Mouse (Mus musculus) induced T-regulatory cell, adult 2 months (primary cell): ENCODE results near the gene Kdelr1.

ENCODE experiments used
- DNase-seq: peaks from one replicate; pipeline ENCODE4 v3.0.0-alpha.2; 2012; ENCODE audit warnings: low read depth

The Kdelr1 gene

DNA sequence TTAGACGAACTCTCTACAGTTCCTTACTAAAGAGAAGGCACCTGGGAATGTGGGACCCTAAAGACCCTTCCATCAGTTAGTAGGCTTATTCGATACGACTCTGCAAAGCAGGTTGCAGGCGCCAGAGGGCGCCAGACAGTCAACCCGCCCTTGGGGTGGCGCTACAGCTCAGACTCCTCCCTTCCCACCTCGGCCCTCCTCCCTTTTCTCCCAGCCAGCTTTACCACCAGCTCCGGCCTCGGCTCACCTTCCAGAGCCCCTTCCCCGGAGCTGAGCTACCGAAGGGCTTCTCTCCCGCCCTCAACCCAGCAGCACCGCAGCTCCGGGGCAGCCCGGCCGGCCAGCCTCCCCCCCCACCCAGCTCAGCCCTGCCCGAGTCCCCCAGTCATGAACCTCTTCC, at the start of gene Kdelr1:
Kdelr1 (plus strand) TSS at position 149 of the 400 bp plus-strand sequence.
- DNase-seq: peak; percentile 94

DNA sequence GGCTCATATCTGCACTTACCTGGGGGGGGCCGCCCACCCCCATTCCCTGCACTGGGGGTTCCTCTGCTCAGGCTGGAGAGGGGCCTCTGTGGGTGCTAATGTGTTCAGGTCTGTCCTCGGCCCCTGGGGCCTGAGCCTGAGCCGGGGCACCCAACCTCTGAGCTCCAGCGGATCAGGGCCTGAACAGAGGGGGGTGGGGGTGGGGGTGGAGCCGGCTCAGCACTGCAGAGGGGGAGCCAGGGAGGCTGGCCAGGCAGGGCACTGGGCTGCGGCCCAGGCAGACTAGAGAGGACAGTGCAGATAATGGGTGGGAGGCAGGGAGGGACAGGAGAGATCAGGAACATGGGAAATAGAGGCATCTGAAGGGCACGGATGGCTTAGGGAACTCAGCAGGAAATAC, 48.0 kb upstream of the Kdelr1 start, which contains the start of gene Kcnj14:
Kcnj14 (minus strand) TSS at position 185 of the 400 bp plus-strand sequence.
- no peak for DNase-seq

DNA sequence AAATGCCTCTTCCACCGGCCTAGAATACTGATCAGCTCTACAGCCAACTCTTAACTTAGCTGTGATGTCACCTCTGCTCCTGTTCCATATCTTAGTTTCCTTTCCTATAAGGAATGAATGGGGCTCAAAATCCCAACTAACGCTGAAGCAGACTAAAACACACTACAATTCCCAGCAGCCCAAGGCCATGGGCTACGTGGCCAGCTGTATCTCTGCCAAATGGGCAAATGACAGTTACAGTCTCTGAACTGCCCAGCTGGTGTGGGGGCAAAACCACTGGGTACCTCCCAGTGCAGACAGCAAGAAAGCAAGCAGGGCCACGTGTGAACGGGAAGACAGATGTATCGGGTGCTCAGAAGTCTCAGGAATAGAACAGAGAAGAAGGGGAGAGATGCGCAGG, 45.9 kb upstream of the Kdelr1 start:
- DNase-seq: no peak

DNA sequence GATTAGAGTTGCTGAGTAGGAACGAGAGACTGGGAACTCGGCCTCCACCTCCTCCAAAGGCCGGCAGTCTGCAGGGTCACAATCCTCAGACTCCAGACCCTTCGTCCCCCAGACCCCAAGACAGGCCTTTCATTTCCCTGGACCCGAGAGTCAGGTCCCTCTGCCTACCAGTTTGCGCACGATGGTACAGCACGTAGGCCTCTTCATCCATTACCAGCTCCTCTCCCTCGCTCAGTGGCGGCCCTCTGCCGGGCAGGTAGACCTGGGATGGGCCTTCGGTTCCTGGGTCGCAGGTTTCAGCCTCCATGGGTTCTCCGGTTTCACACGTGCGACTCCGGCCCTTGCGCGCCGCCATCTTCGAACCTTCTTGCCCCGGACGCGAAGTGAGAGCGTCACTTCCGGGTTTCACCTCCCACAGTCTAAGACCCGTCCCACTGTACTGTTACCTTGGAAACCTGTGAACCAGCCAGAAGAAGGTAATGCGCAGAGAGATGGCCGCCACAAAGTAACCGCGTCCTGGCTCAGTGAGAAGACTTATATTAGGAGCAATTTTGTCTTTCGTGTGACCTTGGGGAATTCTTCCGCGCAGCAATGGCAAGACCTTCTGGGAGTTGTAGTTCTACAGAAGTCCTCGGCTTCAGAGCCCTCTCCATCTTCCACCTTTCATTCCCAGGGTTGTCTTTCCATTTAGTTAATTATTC, 42.0 kb upstream of the Kdelr1 start, which contains the start of gene Grwd1:
Grwd1 (minus strand) TSS at position 518 of the 701 bp plus-strand sequence.
- peak; percentile 97 for DNase-seq

DNA sequence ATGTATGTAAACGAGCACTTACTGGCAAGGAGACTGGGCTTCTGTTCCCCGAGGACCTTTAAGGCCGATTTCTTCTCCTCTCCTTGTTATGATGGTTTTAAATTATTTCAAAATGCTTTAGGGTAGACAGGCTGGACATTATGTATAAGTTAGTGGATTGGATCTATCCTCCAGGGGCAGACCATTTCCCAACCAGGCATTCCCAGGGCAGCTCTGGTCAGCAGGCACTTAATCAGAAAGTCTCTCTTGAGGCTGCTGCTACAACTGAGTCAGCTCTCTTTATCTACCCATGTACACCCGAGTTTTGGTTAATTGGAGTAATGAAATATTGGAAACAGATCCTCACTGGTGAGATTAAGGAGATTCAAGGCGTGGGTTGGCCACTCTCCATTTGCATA, 41.4 kb upstream of the Kdelr1 start:
- DNase-seq: no peak

DNA sequence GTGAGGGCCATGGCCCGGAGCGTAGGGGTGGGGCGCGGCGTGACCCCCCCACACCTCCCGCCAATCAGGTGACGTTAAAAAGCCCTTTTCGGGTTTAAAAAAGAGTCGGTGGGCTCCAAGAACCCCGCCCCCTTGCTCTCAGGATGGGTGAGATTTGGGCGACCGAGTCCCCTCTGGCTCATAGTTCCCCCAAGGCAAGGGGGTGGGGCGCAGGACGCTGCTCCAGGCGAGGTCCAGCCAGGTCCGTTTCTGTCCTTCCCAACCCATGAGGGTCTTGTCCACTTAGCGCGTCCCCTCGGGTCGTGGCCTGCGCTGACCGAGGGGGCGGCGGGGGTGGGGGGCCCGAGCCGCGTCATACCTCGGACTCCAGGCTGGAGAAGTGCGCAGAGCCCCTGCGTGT, 40.1 kb upstream of the Kdelr1 start:
- DNase-seq: peak; percentile 18

DNA sequence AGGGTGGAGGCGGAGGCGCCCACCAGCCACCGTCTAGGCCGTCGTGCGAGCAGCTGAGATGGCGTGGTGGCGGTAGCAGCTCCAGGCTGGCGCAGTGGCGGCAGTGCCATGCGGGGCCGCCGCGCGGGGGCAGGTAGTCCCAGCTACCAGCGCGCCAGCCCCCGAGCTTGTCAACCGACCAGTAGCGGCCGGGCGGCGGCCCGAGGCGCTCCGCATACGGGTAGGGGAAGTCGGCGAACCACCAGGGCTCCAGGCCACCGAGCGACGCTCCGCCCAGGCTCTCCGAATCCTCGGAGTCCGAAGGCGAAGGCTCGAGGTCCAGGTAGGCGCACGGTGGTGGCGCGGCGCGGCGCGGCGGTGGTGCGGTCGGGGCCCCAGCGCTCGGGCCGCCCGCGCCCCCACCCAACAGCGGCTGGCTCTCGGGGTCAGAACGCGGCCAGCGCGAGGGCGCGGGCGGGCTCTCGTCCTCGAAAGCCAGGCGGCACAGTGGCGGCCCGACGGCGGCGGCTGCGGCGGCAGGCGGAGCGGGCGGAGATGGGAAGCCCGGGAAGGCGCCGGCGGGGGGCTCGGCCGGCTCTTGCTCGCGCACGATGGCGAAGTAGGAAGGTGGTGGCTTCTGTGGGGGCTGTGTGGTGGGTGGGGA, 39.3 kb upstream of the Kdelr1 start:
- DNase-seq: peak; percentile 33

DNA sequence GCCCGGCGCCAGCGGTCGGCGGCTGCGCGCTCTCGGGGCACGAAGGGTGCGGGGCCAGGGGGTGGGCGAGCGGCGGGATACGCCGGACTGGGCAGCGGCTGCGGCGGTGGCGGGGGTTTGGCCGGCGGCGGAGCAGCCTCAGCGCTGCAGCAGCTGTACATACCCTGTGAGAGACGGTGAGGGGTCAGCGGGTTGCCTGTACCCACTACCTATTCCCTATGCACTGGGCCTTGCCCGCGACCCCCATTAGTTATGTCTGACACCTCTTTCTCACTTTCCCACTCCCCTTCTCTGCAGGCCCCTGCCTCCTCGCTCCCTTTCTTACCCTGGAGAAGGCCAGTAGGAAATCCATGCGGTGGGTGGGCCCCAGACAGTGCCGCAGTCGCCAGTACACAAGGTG, 38.6 kb upstream of the Kdelr1 start:
- DNase-seq: no peak

DNA sequence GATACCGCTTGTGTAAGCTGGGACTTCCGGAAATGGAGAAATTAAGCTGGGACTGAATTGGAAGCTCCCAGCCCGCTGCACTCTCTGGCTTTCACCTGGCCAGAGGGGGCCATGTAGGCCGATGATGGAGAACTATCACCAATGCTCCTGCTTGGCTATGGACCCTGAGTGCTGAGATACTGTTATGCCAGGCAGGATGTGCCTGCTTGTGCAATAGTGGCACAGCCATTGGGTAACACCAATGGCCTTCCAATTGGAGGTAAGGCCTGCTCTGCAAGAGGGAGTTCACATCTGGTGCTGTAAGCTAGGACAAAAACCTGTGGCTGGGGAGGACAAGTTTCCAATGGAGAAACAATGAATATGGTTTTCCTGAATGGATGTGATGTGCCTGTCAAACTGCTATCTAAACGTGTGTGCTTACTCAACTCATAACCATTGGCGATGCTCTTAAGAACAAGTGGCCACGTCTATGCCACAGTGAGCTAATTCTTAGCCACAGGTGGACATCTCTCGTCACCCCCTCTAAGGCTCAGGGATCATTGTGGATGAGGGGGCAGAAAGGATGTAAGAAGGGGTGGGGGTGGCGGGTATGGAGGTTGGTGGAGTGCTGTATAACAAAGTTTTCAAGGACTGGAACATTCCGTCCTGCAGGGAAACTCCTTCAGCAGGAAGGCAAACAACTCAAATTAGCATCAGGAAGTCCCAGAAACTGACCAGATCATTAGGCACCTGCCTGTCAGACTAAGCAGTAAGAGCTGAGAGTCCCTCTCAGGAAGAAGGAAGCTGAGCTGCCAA, 29.4 kb upstream of the Kdelr1 start:
- no peak for DNase-seq

DNA sequence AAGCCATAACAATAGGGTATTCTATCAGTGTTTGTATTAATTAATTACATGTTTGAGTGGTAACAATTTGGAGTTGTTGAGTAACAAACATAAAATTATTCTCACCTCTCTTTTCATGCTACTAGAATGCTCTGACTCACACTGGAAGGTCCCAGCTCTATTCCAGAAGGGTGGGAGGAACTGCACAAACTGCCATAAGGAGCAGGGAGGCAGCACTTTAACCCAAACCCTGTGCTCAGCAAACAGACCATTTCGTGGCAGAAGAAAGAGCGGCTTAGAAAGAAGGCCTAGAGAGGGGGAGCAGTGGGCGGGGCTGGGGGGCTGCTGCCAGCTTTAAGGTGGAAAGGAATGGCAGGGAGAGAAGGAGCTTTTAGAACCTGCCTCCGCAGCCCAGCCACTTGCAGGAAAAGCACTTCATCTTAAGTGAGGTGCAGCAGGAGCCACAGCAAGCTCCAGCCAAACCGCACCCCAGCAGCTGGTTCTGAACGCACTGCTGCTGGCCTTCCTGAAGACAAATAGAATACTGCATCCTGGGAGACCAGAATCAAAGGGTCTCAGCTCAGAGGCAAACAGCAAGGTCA, 24.0 kb upstream of the Kdelr1 start:
- DNase-seq: no peak

DNA sequence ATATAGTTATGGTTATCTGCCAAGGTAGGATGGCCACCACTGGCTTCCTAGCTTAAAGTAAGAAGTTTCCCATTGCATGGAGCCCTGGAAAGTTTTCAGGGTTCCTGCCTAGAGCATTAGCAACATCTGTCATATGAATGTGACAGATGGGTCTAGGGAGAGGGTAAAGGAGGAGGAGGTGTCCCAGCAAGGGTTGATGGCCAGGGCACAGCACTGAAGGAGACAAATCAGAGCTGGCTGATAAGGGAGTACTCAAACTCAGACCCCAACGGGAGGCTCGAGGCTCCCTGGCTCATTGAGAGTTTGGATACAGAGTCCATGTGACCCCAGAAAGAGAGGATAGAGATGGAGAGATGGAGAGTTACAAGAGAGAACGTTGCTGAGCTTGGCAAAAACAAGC, 21.9 kb upstream of the Kdelr1 start:
- DNase-seq: no peak

DNA sequence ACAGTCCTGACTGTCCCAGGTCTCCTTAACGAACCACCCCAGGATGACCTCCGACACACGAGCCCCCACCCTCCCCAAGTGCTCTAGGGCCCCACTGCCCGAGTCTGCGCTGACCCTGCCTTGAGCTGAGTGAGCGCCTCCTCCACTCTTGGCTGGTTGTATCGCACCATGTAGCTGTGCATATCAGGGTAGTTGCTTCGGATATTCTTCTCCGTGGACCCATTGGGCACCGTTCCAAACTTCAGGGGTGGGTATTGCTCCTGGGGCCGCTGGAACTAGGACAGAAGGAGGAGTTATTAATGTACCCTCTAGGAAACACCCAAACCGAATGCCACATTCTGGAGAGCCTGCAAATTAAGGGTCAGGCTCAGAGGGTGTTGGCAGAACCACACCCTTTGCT, 19.5 kb upstream of the Kdelr1 start:
- DNase-seq: no peak

DNA sequence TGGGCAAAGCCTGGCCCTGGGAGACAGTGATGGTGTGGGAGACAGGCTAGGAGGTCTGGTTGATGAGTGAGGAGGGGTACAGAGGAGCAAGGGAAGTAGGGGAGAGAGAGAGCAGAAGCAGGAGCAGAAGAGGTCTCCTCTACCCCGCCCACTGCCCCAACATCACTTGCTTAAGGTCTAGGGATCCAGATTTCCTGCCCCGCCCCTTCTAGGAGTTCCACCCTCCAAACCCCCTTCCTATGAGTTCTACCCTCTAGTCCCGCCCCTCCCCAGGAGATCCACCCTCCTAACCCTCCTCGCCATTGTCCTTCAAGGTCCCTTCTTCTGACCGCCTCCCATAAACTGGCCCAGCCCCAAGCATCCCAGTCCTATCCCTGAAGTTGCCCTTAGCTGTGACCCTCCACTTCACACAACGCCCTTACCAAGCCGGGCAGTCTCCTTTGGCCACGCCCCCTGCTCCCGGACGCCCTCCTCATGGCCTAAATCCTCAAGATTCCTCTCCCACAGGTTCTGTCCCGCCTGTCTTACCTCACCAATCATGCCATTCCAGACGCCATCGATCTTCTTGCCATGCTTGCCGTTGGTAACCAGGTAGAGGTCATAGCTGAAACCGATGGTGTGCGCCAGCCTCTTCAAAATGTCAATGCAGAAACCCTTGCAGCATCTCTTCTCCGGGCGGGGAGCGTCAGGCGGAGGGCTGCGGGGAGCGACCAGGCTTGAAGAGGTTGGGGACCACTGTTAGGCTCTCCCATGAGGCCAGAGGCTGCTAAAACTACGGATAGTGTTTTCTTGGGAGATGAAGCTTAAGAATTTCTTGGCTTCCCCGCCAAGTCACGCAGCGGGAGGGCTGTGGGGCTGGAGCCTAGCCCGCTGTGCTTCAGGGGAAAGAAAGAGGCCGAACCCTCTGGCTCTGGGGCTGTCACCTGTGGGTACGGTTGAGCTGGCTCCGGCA, 15.3 kb upstream of the Kdelr1 start:
- DNase-seq: peak; percentile 41

DNA sequence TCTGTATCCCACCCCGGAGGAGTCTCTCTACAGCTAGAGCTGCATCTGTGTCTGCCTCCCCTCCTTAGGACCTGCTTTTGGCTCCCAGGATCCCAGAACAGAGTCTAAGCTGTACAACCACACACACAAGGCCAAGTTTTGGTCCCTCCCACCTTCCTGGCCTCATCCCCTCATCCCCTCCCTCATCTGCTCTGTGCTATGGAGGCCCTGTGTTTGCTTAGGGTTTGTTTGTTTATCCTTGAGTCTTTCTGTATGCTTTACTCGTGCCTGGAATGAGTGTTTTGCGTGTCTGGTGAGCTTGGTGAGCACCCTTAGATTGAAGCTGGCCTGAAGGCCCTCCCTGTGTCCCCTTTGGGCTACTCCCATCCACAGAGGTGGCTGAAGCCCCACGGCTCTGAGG, 13.6 kb upstream of the Kdelr1 start:
- DNase-seq: no peak

DNA sequence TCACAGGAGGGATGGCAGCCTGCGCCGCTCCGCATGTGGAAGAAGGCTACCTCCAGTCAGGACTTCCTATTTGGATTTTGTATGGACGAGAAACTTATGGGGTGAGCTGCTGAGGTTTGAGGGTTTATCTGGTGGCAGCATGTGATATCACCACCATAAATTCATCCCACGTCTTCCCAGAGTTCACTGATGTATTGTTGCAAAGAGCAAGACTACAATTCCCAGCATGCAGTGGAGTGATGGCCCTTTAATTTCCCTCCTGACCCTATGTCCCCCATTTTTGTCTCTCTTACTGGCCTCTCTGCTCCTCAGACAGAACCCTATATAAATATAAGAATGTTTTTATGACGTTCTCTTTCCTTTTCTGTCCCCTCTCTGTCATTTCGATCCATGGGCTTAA, 9.8 kb upstream of the Kdelr1 start:
- DNase-seq: no peak

DNA sequence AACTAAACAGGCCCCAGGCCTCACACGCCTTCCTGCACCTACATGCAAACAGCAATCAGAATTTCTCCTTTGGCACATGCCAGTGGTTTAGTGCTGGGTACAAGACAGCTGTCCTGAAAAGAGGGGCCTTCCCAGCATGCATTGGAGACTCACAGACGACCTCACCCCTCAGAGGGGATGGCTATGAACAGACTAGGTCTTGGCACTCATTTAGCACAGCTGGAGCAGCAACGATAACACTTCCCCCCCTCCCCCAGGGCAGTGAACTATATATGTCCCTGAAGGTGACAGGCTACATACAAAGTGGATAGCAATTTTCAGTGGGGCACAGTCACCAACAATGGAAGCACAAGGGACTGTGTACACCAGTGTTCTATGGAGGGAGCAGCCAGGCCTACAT, 8.1 kb upstream of the Kdelr1 start:
- no peak for DNase-seq

DNA sequence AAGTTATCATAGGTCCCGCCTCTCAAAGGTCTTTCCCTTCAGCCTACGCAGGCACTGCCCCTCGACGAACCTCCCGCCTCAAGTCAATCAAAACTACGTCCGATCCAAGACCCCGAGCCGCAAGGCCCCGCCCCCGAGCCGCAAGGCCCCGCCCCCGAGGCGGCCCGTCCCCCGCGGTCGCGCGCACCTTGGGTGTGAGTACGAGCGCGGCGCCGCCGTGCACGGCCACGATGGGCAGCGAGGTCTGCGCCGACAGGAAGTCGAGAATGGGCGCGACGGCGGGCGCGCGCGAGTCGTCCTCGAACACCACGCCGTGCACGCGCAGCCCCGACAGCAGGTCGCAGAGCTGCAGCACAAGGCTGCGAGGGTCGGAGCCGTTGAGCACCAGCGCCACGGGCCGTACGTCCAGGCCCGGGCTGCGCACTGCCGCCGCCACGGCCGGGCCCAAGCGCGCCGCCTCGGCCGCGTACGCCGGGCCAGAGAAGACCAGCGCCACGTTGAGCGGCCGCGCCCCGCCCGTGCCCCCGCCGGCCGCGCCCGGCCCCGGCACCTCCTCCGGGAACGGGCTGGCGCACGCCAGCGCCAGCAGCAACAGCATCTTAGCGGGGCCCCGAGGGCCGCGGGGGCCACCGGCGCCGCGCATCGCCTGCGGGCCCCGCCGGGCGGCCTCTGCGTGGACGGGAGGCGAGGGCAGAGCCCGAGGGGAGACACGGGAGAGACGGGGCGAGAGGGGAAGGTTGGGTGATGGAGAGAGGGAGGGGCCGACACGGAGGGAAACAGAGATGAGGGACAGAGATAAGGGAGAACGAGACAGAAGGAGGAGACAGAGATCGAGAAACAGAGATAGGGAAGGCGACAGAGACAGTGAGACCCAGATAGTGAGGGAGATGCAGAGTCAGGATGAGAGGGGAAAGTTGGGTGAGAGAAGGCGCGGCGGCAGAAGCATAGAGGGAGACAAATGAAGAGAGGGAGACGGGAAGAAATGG, 6.4 kb upstream of the Kdelr1 start:
- peak; percentile 92 for DNase-seq

DNA sequence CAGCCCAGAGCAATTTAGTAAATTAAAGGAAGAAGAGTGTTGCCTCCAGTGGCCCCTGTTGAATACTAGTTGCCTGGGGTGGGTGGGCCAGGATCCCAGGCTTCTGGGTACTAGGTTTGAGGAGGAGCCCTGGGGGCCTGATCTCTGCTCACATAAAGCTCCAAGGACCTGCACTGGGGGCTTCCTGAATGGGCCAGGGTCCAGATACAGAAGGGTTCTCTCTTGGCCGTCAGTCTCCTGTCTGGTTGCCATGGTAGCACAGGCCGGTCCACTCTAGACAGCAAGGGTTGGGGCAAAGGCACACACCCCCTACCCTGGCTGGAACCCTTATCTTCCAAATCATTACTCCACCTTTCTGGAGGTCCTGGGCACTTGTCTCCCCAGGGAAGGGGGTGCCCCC, 4.7 kb upstream of the Kdelr1 start:
- DNase-seq: no peak

DNA sequence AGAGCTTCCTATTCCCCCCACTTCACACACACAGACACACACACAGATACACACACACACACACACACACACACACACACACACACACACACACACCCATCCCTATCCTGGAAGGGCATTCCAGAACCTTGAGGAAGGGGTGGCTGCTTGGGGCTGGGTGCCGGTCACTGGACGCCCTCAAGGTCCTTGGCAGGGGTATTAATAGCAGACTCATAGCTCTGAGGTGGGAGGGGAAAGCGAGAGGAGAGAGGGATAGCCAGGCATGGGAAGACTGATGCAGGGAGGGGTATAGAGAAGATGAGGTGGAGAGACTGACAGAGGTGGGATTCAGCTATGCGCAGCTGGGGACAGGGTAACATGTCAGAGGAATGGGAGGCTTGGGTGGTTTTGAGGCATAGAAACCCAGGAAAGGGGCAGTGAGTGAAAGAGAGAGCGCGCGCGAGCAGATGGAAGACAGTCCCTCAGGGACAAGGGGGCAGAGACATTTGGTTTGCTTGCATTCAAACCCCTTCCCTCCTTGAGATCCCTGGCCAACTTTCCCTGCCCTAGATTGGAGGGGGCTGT, 3.4 kb upstream of the Kdelr1 start:
- no peak for DNase-seq

DNA sequence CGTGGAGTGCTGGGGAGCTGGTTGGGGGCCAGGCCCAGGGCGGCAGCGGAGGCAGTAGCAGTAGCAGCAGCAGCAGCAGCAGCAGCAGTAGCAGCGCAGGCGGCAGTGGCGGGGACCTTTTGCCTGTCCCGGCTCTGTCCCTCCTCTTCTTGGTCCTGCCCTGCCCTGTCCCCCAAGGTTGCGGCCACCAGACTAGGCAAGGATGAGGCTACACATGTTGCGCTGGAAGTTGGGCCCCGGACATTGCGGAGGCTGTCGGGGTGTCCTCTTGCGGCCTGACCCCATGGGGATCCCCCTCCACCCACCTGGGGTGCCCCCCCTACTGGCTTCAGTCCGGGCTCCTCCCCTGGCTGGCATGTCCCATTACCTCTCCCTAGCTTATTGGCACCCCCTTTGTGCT, 2.8 kb upstream of the Kdelr1 start:
- DNase-seq: peak; percentile 42
